Mouse (Mus musculus): ENCODE data around the gene Prss22.

Gene Prss22

GRCm38 (mm10) chr17:23997901-23998300 is at the start of gene Prss22:
Prss22 (minus strand) TSS chr17:23998100.
- no peak for TF ChIP-seq GATA4 (IDR thresholded peaks at IDR 0.05; ENCODE audit: insufficient replicate concordance, low read length)

GRCm38 (mm10) chr17:24046026-24046425 is 48.1 kb upstream of the Prss22 start:
- no peak for TF ChIP-seq GATA4 (IDR thresholded peaks at IDR 0.05; ENCODE audit: insufficient replicate concordance, low read length)

GRCm38 (mm10) chr17:24045608-24046007 is 47.7 kb upstream of the Prss22 start:
- TF ChIP-seq GATA4 (IDR thresholded peaks at IDR 0.05; ENCODE audit: insufficient replicate concordance, low read length): no peak

- no peak for TF ChIP-seq GATA4 (IDR thresholded peaks at IDR 0.05; ENCODE audit: insufficient replicate concordance, low read length)
Measured at GRCm38 (mm10) chr17:24044482-24044881, 46.6 kb upstream of the Prss22 start.

- TF ChIP-seq GATA4 (IDR thresholded peaks at IDR 0.05; ENCODE audit: insufficient replicate concordance, low read length): no peak
Measured at GRCm38 (mm10) chr17:24037844-24038243, 39.9 kb upstream of the Prss22 start, which contains the start of gene Prss27. Prss27 (plus strand) TSS chr17:24038144.

- no peak for TF ChIP-seq GATA4 (IDR thresholded peaks at IDR 0.05; ENCODE audit: insufficient replicate concordance, low read length)
Measured at GRCm38 (mm10) chr17:24037360-24037759, 39.5 kb upstream of the Prss22 start.

- TF ChIP-seq GATA4 (IDR thresholded peaks at IDR 0.05; ENCODE audit: insufficient replicate concordance, low read length): no peak
Measured at GRCm38 (mm10) chr17:24036954-24037353, 39.1 kb upstream of the Prss22 start.

GRCm38 (mm10) chr17:24035087-24035486 is 37.2 kb upstream of the Prss22 start:
- TF ChIP-seq GATA4 (IDR thresholded peaks at IDR 0.05; ENCODE audit: insufficient replicate concordance, low read length): no peak

GRCm38 (mm10) chr17:24030551-24030950 is 32.7 kb upstream of the Prss22 start:
- TF ChIP-seq GATA4 (IDR thresholded peaks at IDR 0.05; ENCODE audit: insufficient replicate concordance, low read length): no peak

GRCm38 (mm10) chr17:24029477-24029876 is 31.6 kb upstream of the Prss22 start:
- TF ChIP-seq GATA4 (IDR thresholded peaks at IDR 0.05; ENCODE audit: insufficient replicate concordance, low read length): no peak

- no peak for TF ChIP-seq GATA4 (IDR thresholded peaks at IDR 0.05; ENCODE audit: insufficient replicate concordance, low read length)
Measured at GRCm38 (mm10) chr17:24021375-24022199, 23.7 kb upstream of the Prss22 start.

GRCm38 (mm10) chr17:24020696-24021095 is 22.8 kb upstream of the Prss22 start:
- no peak for TF ChIP-seq GATA4 (IDR thresholded peaks at IDR 0.05; ENCODE audit: insufficient replicate concordance, low read length)

- no peak for TF ChIP-seq GATA4 (IDR thresholded peaks at IDR 0.05; ENCODE audit: insufficient replicate concordance, low read length)
Measured at GRCm38 (mm10) chr17:24015727-24016126, 17.8 kb upstream of the Prss22 start.

GRCm38 (mm10) chr17:24014433-24014965 is 16.6 kb upstream of the Prss22 start:
- no peak for TF ChIP-seq GATA4 (IDR thresholded peaks at IDR 0.05; ENCODE audit: insufficient replicate concordance, low read length)

- no peak for TF ChIP-seq GATA4 (IDR thresholded peaks at IDR 0.05; ENCODE audit: insufficient replicate concordance, low read length)
Measured at GRCm38 (mm10) chr17:24012921-24013320, 15.0 kb upstream of the Prss22 start.

GRCm38 (mm10) chr17:24009617-24010016 is 11.7 kb upstream of the Prss22 start:
- TF ChIP-seq GATA4 (IDR thresholded peaks at IDR 0.05; ENCODE audit: insufficient replicate concordance, low read length): no peak
